Mouse (Mus musculus): Measurements from ENCODE around the gene Parm1. TPM values are rescaled to one million over a fixed set of nuclear protein-coding genes. Genes with fewer than 3 reads are reported as not detected.

Gene Parm1
- polyA plus RNA-seq, 1 experiment from 2014 or later = 9.4 TPM

DNA sequence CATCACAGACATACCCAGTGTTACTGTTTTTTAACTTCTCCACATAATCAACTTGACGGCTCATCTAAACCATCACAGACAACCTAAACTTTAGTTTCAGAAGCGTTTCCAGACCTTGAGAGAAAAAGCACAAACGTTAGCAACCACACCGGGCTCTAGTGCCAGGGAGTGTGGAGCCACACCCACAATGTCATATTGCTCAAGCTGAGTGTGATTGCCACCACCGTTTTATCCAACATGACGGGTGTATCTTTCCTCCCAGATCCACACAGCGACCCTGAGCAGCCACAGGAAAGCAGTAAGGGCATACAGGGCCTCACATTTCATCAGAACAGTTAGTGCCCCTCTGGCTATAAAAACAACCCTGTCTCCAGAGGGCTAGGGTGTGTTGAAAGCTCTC, 45.1 kb downstream of the Parm1 start:
- H3K27ac ChIP-seq (ENCODE audit: low read length) = no peak overlapping the region
- no peaks in the 10 kb centered on the region for H3K36me3 ChIP-seq (ENCODE audit: control insufficient read depth, insufficient read depth, low read length)

DNA sequence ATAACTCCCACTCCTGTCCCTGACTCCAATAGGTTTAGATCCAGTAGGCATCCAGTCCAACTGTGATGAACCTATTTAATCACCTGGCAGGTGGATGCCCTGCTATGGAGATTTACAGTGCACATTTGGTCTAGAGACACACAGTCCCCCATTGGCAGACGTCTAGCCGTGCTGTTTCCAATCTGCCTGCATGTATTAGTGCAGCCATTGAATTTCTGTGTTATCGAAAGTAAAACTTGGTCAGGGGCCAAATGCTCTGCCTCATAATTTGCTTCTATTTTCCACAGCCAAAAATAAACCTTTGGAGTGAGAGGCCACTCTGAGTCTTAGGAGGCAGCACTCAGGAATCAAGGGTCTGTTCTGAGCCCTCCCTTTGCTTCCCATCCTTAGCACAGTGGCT, 46.6 kb downstream of the Parm1 start:
- Histone ChIP-seq H3K27me3 (ENCODE audit: control insufficient read depth, insufficient read depth, low read depth, low read length) (no peaks in the 10 kb centered on the region), H3K9me3 (ENCODE audit: control insufficient read depth, low read length) (no peaks in the 10 kb centered on the region), H3K4me3 (ENCODE audit: low read length) (no peak overlapping the region), H3K9ac (ENCODE audit: low read length) (no peak overlapping the region), H3K4me1 (replicated peaks; ENCODE audit: control insufficient read depth, insufficient read depth, low read length) (peaks cover 2% of the 10 kb centered on the region; the same call in 1 of the 2 replicates), H3K27ac (ENCODE audit: low read length) (no peak overlapping the region), H3K4me2 (ENCODE audit: low read depth, low read length) (no peak overlapping the region), H3K36me3 (ENCODE audit: control insufficient read depth, insufficient read depth, low read length) (no peaks in the 10 kb centered on the region)
- ATAC-seq (ENCODE audit: low read depth) = no peak
- 49% methylated on average over 3 of the region's 3 CpGs for WGBS

More for the DNA sequence above, 45.1 kb downstream of the Parm1 start:
- no peak overlapping the region for H3K9ac ChIP-seq (ENCODE audit: low read length)
- no peaks in the 10 kb centered on the region for H3K27me3 ChIP-seq (ENCODE audit: control insufficient read depth, insufficient read depth, low read depth, low read length)
- H3K4me2 ChIP-seq (ENCODE audit: low read depth, low read length) = no peak overlapping the region
- ATAC-seq (ENCODE audit: low read depth) = no peak
- H3K4me3 ChIP-seq (ENCODE audit: low read length) = no peak overlapping the region
- WGBS = 47% methylated on average over 7 of the region's 7 CpGs
- peaks cover 2% of the 10 kb centered on the region; the same call in 1 of the 2 replicates for H3K4me1 ChIP-seq (replicated peaks; ENCODE audit: control insufficient read depth, insufficient read depth, low read length)
- H3K9me3 ChIP-seq (ENCODE audit: control insufficient read depth, low read length) = no peaks in the 10 kb centered on the region

DNA sequence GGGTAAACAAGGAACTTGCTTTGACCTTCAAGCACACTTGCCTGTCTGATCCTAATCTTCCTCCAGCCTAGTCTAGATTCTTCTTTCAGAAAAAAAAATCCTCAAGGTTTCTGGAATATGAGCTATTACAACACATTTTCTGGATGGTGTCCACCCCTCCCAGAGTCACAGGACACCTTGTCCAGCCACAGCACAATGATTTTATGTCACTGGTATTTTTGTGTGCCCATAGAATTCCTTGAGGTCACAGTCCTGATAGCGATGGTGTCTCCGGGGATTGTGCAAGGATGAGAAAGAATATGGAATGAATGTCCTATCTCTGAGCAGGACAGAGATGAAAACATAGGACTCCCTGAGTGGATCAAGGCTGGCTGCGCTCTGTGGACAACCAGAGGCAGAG, 48.0 kb downstream of the Parm1 start:
- no peak overlapping the region for H3K9ac ChIP-seq (ENCODE audit: low read length)
- H3K4me3 ChIP-seq (ENCODE audit: low read length) = no peak overlapping the region
- no peaks in the 10 kb centered on the region for H3K27me3 ChIP-seq (ENCODE audit: control insufficient read depth, insufficient read depth, low read depth, low read length)
- no peaks in the 10 kb centered on the region for H3K36me3 ChIP-seq (ENCODE audit: control insufficient read depth, insufficient read depth, low read length)
- ATAC-seq (ENCODE audit: low read depth) = no peak
- H3K27ac ChIP-seq (ENCODE audit: low read length) = no peak overlapping the region
- no peaks in the 10 kb centered on the region for H3K9me3 ChIP-seq (ENCODE audit: control insufficient read depth, low read length)
- WGBS = 82% methylated on average over 3 of the region's 3 CpGs
- H3K4me2 ChIP-seq (ENCODE audit: low read depth, low read length) = no peak overlapping the region
- H3K4me1 ChIP-seq (replicated peaks; ENCODE audit: control insufficient read depth, insufficient read depth, low read length) = peaks cover 2% of the 10 kb centered on the region; the same call in 1 of the 2 replicates

GRCm38 (mm10) chr5:91566591-91566990, 49.2 kb downstream of the Parm1 start:
- no peak overlapping the region for H3K4me2 ChIP-seq (ENCODE audit: low read depth, low read length)
- H3K9ac ChIP-seq (ENCODE audit: low read length) = no peak overlapping the region
- peaks cover 2% of the 10 kb centered on the region; the same call in 1 of the 2 replicates for H3K4me1 ChIP-seq (replicated peaks; ENCODE audit: control insufficient read depth, insufficient read depth, low read length)
- WGBS = 46% methylated on average over 3 of the region's 3 CpGs
- no peaks in the 10 kb centered on the region for H3K9me3 ChIP-seq (ENCODE audit: control insufficient read depth, low read length)
- no peak overlapping the region for H3K4me3 ChIP-seq (ENCODE audit: low read length)
- H3K27ac ChIP-seq (ENCODE audit: low read length) = no peak overlapping the region
- H3K27me3 ChIP-seq (ENCODE audit: control insufficient read depth, insufficient read depth, low read depth, low read length) = no peaks in the 10 kb centered on the region
- no peaks in the 10 kb centered on the region for H3K36me3 ChIP-seq (ENCODE audit: control insufficient read depth, insufficient read depth, low read length)
- no peak for ATAC-seq (ENCODE audit: low read depth)

- Histone ChIP-seq H3K9me3 (ENCODE audit: control insufficient read depth, low read length) (no peaks in the 10 kb centered on the region), H3K9ac (ENCODE audit: low read length) (no peak overlapping the region), H3K4me3 (ENCODE audit: low read length) (no peak overlapping the region), H3K36me3 (ENCODE audit: control insufficient read depth, insufficient read depth, low read length) (no peaks in the 10 kb centered on the region), H3K4me2 (ENCODE audit: low read depth, low read length) (no peak overlapping the region), H3K4me1 (replicated peaks; ENCODE audit: control insufficient read depth, insufficient read depth, low read length) (no peaks in the 10 kb centered on the region), H3K27me3 (ENCODE audit: control insufficient read depth, insufficient read depth, low read depth, low read length) (no peaks in the 10 kb centered on the region), H3K27ac (ENCODE audit: low read length) (no peak overlapping the region)
- ATAC-seq (ENCODE audit: low read depth) = no peak
- 86% methylated on average over 2 of the region's 2 CpGs for WGBS
Measured at GRCm38 (mm10) chr5:91574211-91574610, 56.8 kb downstream of the Parm1 start.

- H3K4me1 ChIP-seq (replicated peaks; ENCODE audit: control insufficient read depth, insufficient read depth, low read length) = no peaks in the 10 kb centered on the region
- 71% methylated on average over 7 of the region's 7 CpGs for WGBS
- no peak for ATAC-seq (ENCODE audit: low read depth)
Measured at GRCm38 (mm10) chr5:91578924-91579323, 61.5 kb downstream of the Parm1 start.

DNA sequence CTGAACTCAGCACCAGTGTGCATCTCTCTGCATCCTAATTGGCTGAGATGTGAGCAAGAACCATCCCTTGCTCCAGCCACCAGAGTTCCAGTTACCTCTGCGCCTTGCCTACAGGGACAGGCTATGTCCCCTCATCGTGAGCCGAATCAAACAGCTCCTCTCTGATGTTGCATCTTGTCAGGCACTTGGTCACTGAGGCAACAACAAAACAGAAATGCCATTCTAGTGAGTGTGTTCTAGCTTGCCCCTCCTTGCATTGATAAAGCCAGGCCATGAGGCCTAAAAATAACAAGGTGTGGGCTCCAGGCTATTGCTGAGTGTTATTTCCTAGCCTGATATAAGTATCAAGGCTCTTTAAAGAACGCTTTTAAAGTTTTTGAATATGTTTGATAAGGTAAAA, 64.4 kb downstream of the Parm1 start:
- no peaks in the 10 kb centered on the region for H3K9me3 ChIP-seq (ENCODE audit: control insufficient read depth, low read length)
- 81% methylated on average over 4 of the region's 4 CpGs for WGBS
- no peaks in the 10 kb centered on the region; the same call in 1 of the 2 replicates for H3K4me1 ChIP-seq (replicated peaks; ENCODE audit: control insufficient read depth, insufficient read depth, low read length)
- no peak overlapping the region for H3K9ac ChIP-seq (ENCODE audit: low read length)
- no peak for ATAC-seq (ENCODE audit: low read depth)
- H3K27me3 ChIP-seq (ENCODE audit: control insufficient read depth, insufficient read depth, low read depth, low read length) = no peaks in the 10 kb centered on the region; the same call in 1 of the 2 replicates
- H3K36me3 ChIP-seq (ENCODE audit: control insufficient read depth, insufficient read depth, low read length) = no peaks in the 10 kb centered on the region
- H3K4me2 ChIP-seq (ENCODE audit: low read depth, low read length) = no peak overlapping the region
- H3K27ac ChIP-seq (ENCODE audit: low read length) = no peak overlapping the region
- no peak overlapping the region for H3K4me3 ChIP-seq (ENCODE audit: low read length)

More at GRCm38 (mm10) chr5:91578924-91579323, 61.5 kb downstream of the Parm1 start:
- H3K27me3 ChIP-seq (ENCODE audit: control insufficient read depth, insufficient read depth, low read depth, low read length) = no peaks in the 10 kb centered on the region; the same call in 1 of the 2 replicates
- no peaks in the 10 kb centered on the region for H3K9me3 ChIP-seq (ENCODE audit: control insufficient read depth, low read length)
- H3K4me3 ChIP-seq (ENCODE audit: low read length) = no peak overlapping the region
- no peak overlapping the region for H3K27ac ChIP-seq (ENCODE audit: low read length)
- no peak overlapping the region for H3K9ac ChIP-seq (ENCODE audit: low read length)
- H3K36me3 ChIP-seq (ENCODE audit: control insufficient read depth, insufficient read depth, low read length) = no peaks in the 10 kb centered on the region
- H3K4me2 ChIP-seq (ENCODE audit: low read depth, low read length) = no peak overlapping the region

- Histone ChIP-seq H3K9me3 (ENCODE audit: control insufficient read depth, low read length) (peaks cover 6% of the 10 kb centered on the region), H3K36me3 (ENCODE audit: control insufficient read depth, insufficient read depth, low read length) (no peaks in the 10 kb centered on the region), H3K27me3 (ENCODE audit: control insufficient read depth, insufficient read depth, low read depth, low read length) (peaks cover 7% of the 10 kb centered on the region), H3K27ac (ENCODE audit: low read length) (no peak overlapping the region), H3K9ac (ENCODE audit: low read length) (no peak overlapping the region), H3K4me3 (ENCODE audit: low read length) (no peak overlapping the region), H3K4me2 (ENCODE audit: low read depth, low read length) (no peak overlapping the region), H3K4me1 (replicated peaks; ENCODE audit: control insufficient read depth, insufficient read depth, low read length) (no peaks in the 10 kb centered on the region; the same call in 1 of the 2 replicates)
- 29% methylated on average over 3 of the region's 3 CpGs for WGBS
- no peak for ATAC-seq (ENCODE audit: low read depth)
Measured at GRCm38 (mm10) chr5:91586206-91586605, 68.8 kb downstream of the Parm1 start.

DNA sequence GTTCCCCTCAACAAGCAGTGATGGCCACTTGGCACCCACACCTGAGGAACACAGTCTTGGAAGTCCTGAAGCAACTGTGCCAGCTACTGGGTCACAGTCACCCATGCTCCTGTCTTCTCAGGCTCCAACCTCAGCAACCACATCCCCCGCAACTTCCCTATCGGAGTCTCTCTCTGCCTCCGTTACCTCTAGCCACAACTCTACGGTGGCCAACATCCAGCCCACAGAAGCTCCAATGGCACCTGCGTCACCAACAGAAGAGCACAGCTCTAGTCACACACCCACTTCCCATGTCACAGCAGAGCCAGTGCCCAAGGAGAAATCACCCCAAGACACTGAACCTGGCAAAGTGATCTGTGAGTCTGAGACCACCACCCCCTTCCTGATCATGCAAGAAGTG, 76.7 kb downstream of the Parm1 start:
- no peak for ATAC-seq (ENCODE audit: low read depth)

DNA sequence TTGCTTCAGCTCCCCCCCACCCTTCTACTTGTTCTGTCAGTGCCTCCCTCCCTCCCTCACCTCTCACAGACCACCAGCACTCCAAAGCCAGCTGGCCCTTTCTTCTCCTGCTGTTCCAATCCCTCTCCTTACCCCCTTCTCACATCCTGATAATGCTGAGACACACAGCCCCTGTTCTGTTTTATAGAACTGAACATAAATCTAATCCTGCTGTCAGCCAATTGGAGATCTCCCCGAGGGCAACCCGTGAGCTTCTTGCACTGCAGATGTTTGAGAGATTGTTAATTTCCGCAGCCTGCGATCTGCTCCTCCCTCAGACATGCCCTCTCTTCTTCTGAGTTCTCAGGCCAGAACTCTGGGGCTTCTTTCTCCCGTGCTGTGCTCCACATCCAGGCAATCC, 79.8 kb downstream of the Parm1 start:
- no peak overlapping the region for H3K4me3 ChIP-seq (ENCODE audit: low read length)
- no peaks in the 10 kb centered on the region for H3K36me3 ChIP-seq (ENCODE audit: control insufficient read depth, insufficient read depth, low read length)
- H3K9me3 ChIP-seq (ENCODE audit: control insufficient read depth, low read length) = no peaks in the 10 kb centered on the region
- 46% methylated on average over 5 of the region's 5 CpGs for WGBS
- H3K4me2 ChIP-seq (ENCODE audit: low read depth, low read length) = no peak overlapping the region
- H3K9ac ChIP-seq (ENCODE audit: low read length) = no peak overlapping the region
- H3K27ac ChIP-seq (ENCODE audit: low read length) = no peak overlapping the region
- no peaks in the 10 kb centered on the region for H3K4me1 ChIP-seq (replicated peaks; ENCODE audit: control insufficient read depth, insufficient read depth, low read length)
- peaks cover 38% of the 10 kb centered on the region for H3K27me3 ChIP-seq (ENCODE audit: control insufficient read depth, insufficient read depth, low read depth, low read length)
- no peak for ATAC-seq (ENCODE audit: low read depth)

More for the DNA sequence above, 76.7 kb downstream of the Parm1 start:
- H3K27me3 ChIP-seq (ENCODE audit: control insufficient read depth, insufficient read depth, low read depth, low read length) = peaks cover 30% of the 10 kb centered on the region
- H3K4me1 ChIP-seq (replicated peaks; ENCODE audit: control insufficient read depth, insufficient read depth, low read length) = no peaks in the 10 kb centered on the region
- no peak overlapping the region for H3K27ac ChIP-seq (ENCODE audit: low read length)
- no peak overlapping the region for H3K4me3 ChIP-seq (ENCODE audit: low read length)
- no peaks in the 10 kb centered on the region for H3K36me3 ChIP-seq (ENCODE audit: control insufficient read depth, insufficient read depth, low read length)
- H3K9ac ChIP-seq (ENCODE audit: low read length) = no peak overlapping the region
- H3K9me3 ChIP-seq (ENCODE audit: control insufficient read depth, low read length) = peaks cover 2% of the 10 kb centered on the region
- 91% methylated on average over 5 of the region's 5 CpGs for WGBS
- H3K4me2 ChIP-seq (ENCODE audit: low read depth, low read length) = no peak overlapping the region
